Mouse (Mus musculus) neutrophil, adult 5-6 weeks (primary cell): ENCODE results near the gene Fam169b. TPM values are rescaled to one million over a fixed set of nuclear protein-coding genes. Genes with fewer than 3 reads are reported as not detected.
"Not testable (repeated sequence)": the region's sequence is repeated elsewhere in the genome, so short reads cannot be mapped to it uniquely, and the experiment has no call there.

Source experiments
- ATAC-seq: fragments of 151-379, 151-347 bp; 2 replicates; pipeline ENCODE4 v1.8.0; 2017; ENCODE audit warnings: mild to moderate bottlenecking, moderate TSS enrichment; ENCODE audit not compliant: insufficient number of reproducible peaks, poor library complexity, low FRiP score, severe bottlenecking; ENCODE audit errors: extremely low read depth
- total RNA-seq: library from RNA; stranded (forward); fragments of 200-1000 nt; gene quantifications from 2 replicates; pipeline ENCODE4 v1.2.3, GENCODE M21; 2017

The Fam169b gene
- total RNA-seq, 1 experiment from 2014 or later = 52.1 TPM

DNA sequence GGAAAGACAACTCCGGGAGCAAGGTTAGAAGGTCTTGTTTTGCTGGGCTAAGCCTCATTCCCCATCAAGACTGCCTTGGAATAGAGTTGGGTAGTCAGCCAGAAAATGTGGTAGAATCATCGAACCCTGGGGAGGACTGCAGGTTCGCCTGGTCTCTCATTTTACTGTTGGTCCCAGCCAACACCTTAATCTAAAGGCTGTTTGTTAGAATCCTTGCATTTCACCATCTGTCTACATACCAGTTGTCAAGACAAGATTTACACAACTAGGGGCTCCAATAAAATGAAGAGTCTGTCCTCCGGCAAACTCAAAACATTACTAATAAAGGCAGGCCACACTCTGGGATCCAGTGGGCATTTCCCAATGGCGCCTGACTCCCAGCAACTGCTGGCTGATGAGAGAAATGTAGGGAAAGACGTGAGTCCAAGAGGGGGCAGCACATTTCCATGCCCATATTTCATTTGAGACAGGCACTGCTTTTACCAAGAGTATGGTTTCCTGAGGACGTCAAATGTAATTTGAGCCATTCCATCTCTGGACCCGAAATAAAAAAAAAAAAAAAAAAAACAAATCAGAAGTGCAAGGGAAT is 10.9 kb upstream of the Fam169b start:
- no peak for ATAC-seq

DNA sequence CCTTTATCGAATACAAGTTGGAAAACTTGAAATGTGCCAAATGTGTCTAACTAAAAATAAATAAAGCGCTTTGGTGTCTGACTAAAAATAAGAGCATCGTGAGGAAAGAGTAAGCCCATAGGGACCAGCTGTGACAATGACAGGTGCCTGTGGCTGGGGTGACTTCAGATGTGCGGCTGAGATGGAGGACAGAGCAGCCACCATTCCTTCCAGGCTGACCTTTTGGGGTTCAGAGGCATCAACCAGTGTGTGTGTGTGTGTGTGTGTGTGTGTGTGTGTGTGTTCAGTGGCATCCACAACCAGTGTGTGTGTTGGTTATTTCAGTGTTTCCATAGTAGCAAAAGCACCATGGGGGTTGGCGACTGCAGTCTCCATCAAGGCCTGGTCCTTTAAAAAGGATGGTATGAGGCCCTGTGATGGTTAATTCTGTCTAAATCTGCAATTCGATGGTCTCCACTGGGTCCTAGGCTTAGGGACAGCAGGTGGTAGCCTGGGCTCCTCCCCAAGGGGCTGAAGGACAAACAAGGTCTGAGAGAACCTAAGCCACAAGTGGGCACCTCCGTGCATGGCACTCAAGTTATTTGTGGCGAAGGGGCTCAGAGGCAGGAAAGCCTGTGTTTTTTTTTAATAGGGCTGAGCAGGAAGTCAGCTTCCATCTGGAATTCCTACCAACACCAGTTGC is 10.2 kb upstream of the Fam169b start:
- ATAC-seq = no peak

DNA sequence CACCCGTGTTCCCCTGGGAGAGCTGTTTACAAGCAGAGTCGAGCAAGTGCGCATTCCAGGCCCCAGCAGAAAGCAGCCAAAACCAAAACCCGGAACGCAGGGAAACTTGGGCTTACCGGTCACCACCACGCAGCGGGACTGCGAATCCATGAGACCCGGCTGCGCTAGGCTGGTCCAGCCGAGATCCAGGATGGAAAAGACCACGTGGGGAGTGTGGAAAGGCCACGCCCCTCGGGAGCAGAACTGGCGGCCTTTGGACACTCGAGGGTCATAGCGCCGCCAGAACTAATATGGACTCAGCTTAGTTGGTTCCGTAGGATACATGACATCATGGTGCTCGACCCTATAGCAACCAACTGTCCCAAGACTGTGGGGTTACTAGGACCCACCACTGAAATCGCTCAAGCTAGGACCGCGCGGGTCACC is 9.6 kb upstream of the Fam169b start, which contains the start of gene Pgpep1l:
Pgpep1l (minus strand) TSS at position 206 of the 426 bp plus-strand sequence.
- ATAC-seq = no peak

DNA sequence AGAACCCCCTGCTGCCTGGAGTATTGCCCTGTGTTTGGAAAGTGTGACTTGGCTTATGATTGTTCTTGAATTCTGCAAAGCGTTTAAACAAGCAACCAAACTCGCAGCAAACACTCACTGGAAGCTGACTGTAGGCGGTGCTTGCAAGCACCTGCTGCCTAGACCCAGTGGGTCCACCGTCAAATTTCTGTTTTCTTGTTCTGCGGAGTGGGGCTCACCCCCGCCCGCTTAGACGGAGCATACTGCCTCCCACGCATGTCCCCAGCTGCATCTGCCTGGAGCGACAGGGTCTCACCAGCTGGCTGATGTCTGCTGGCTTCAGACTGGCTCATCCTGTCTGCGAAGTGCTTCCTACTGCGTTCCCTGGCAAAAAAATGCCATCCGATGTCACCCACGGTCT is 9.1 kb upstream of the Fam169b start:
- ATAC-seq = peak; percentile 76

DNA sequence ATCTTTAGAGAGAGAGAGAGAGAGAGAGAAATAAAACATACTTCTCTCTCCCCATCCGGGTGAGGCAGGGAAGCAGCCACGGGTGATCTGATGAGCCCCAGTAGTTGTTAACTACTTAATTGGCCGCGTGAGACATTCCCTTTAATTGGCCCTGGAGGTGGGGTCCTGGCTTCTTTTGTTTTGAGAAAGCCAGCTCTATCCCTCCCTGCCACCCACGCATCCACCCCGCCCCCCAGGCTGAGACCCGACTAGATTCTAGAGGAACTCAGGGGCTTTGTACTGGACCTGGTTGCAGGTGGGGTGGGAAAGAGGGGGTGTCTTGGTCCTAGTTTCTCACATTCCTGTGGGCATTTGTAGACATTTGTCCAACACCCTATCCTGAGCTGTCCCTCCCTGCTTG is 8.2 kb upstream of the Fam169b start:
- ATAC-seq = no peak

DNA sequence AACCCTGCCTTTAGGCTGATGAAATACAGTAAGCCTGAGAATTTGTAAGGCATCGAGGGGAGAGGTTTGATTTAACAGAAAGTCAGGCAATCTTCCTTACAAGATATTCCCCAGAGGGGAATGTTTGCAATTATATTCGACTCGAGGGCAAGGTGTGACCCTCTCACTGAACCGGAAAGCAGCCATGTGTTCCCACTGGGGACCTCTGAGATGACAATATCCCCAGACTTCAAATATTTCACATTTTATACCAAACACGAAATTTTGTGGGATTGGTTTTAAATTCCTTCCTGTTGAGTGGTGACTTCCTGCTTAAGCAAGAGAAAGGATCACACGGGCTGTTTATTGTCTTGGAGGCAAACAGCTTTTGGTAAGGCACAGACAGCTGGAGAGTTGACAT is 6.9 kb upstream of the Fam169b start:
- ATAC-seq = no peak

DNA sequence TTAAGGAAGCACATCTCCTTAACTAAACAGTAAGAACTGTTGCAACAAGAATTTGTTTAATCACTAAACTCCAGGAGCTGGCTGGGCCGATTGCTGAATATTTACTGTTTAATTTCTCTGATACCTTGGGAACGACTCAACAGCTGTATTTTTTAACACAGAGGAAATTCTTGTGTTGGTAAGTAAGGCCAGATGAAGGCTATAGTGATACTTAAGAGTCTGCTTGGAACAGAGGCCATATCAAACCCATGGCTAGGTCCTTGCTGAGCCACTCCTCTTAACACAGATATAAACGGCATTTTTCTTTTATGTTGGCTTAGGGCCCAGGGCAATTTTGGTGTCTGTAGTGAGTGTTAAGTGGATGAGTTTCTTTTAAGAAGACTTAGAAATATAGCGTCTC is 3.1 kb upstream of the Fam169b start:
- no peak for ATAC-seq

DNA sequence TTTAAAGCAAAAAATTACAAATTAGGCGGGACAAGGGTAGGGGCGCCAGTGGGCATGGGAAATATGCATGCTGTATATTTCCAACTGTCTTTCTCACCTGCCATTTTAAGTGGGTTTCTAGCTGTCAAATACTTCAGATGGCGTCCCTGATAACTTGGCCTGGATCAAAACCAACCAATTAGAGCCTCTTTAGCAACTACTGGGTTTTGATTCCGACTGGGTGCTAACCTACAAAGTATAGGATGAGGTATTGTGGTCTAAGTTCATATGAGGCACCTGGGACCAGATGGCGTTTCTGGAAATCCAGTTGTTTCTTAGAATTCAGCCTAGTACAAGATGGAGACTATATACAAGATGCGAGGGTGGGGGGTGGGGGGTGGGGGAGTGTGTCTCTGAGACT is 1.8 kb upstream of the Fam169b start:
- no peak for ATAC-seq

DNA sequence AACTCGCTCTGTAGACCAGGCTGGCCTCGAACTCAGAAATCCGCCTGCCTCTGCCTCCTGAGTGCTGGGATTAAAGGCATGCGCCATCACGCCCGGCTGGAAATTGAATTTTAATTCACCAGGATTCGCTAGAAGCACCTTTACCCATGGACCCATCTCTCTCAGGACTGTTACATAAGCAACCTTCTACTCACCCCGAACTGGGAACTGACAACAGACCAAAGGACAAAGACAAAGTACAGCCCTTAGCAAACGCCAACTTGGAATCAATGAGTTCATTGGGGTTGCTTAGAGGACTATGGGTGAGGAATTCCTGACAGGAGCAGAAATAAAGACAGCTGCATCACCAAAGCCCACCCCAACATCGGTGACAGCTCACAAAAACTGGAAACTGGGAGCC is 1.0 kb upstream of the Fam169b start:
- ATAC-seq = no peak

DNA sequence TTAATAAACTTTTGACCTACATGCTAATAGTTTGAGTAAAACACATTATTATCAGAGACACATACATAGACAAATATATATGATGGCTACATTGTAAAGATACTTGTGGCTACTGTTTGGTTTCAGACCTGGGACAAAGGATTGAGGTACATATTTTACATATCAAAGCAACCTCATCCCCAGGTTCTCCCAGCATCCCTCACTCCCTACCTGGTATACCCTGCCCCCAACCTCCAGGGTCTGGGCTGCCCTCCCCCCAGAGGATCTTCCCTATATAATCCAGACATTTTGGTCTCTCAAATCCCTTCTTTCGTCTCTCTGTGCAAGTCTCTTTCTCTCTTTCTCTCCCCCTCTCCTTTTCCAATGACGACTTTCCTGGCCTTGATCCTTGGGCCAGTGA is 579 bp downstream of the Fam169b start:
- ATAC-seq = no peak

DNA sequence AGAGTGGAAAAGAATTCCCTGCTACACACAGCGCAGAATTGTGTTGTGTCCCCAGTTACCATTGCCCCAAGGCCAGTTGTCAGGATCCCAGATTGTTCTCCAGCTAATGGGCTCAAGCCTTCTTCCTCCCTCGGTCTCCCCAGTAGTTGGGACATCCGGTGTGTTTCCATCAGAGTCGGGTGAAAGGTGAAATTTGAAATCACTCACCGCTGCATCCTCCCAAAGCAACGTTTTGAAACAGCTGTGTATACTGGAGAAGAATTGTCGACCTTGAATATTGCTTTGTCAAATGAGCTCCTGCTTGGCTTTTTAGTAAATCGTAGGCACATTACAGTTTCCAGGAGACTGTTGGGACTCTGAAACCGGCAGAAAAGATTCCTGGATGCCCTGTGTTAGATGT is 1.3 kb downstream of the Fam169b start:
- ATAC-seq = no peak

DNA sequence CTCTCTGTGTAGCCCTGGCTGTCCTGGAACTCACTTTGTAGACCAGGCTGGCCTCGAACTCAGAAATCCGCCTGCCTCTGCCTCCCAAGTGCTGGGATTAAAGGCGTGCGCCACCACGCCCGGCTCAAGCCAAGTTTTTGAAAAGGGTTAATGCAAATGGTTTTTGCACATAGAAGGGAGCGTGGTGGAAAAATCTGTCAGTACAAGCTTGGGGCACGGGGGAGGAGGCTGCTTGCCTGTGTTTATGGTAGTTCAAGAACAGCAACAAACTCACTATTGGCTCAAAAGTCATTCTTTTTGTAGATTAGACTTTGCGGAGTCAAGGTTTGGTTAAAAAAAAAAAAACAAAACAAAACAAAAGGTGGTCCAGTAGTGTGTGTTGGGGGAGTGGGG is 1.8 kb downstream of the Fam169b start:
- not testable (repeated sequence) for ATAC-seq

DNA sequence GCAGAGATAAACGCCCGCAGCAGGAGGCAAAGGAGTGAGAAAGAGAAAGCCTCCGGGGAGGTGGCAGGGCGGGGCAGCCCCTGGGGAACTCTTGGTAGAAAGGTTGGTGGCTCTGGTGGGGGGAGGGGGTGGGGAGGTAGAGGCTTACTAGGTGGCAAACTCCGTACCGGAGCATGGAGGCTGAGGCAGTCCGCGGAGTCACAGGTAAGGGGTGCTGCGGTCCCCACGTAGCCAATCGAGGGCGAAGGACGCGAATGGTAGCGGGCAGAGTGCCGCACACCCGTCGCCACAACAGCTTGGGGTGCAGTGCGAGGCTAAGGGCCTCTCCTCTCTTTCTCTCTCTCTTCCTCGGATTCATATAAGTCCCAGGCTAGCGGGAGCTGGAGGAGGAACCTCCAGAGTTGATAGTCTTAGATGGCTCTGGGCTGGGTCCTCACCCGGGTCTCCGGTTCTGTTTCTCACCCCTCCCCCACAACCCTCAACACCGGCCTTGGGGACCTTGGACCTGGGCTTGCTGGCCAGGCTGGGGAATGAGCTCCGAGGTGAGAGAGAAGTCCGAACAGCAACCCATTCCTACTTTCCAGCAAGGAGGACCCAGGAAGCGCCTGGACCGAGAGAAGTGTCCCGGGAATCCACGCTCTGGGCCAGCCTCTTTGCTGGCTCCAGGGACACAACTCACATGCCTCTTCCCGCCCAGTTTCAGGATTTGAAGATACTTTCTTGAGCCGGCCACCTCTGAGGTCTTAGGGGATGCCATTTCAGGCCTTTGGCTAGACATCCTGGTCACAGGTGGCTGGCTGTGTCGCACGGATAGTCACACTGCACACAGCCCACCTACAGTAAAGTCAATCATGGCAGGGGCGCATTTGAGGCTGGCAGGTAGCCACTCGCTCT is 2.4 kb downstream of the Fam169b start:
- peak; percentile 77 for ATAC-seq

DNA sequence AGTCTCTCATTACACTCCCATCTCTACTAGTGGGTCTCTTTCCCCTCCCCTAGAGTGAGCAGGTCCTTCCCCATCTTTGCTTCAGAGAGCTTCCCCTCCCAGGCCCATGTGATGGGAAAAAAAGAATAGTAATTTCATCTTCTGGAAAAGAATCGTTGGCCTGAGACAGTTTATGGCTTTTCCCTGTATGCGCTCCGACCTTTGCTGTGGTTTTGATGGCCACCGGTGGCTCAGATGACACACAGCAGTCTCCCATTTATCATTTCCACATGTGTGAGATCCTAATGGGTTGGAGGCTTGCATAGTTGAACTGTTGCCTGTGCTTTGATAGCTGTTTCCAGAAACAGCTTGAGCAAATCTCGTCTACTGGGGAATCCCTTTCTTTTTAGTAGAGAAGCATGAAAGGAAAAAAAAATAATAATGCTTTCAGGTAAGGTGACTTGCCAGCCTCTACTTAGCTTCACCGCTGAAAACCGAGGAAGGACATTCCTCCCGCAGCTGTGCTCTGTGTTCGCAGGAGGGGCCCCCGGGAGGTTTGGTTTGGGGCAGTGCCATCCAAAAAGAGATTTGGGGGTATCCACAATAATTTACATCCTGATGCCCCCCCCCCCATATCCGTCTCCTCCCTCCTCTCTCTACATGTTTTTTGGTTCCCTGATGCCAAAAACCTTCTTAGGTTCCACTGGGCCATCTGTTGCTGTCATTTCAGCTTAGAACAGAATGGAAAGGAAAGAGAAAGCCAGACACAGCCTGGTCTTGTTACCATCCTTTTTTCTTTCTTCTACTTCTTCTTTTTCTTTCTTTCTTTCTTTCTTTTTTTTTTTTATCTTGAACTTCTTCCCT is 3.6 kb downstream of the Fam169b start:
- ATAC-seq = no peak

DNA sequence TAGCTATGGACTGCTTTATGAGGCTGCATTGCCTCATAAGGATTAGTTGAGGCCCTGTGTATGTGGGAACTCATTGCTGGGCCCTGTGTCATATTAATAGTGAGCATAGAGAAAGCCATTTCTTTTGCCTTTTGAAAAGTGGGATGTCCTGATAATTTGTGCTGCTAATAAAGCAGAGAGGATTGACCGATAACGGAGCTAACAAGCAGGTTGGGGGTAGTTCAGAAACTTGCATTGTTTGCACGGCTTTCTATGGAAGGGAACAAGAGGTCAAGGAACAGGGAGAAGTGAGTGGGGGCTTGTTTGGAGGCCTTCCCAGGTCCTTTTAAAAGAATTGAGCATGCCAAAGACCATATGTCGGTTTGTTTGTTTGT is 4.2 kb downstream of the Fam169b start:
- no peak for ATAC-seq

DNA sequence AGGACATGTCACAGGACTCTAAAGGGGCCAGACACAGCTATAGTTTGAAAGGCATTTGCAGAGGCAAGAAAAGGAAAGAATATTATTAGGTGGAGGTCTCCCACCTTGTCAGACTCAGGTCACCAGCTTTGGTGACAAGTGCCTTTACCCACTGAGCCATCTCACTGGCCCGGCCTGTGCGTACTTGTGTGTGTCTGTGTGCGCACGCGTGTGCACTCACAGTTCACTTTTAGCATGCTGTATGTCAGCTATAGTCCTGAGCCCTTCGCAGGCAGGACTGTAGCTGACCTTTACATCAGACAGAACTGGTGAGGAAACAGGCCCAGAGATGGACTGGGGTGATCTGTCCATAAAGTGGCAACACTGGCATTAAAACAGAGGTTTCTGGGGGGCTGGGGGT is 4.7 kb downstream of the Fam169b start:
- ATAC-seq = no peak

DNA sequence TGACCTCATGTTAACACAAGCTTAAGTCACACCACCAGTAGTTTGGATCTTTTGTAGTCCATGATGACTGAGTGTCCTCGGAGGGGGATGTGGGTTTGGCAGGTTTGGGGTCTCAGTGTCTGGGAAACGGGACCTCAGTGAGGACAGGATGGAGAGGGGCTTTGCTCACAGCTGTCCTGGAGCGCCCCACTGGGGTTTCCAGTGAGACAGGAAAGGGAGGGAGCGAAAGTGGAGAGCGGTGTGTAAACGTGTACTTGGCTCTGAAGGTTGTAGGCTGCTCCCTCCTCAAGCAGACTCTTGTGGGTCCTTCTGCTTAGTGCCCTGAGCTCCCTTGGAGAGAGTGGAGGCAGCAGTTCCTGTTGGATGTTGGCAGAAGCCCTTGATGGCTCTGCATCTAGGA is 5.3 kb downstream of the Fam169b start:
- ATAC-seq = no peak

DNA sequence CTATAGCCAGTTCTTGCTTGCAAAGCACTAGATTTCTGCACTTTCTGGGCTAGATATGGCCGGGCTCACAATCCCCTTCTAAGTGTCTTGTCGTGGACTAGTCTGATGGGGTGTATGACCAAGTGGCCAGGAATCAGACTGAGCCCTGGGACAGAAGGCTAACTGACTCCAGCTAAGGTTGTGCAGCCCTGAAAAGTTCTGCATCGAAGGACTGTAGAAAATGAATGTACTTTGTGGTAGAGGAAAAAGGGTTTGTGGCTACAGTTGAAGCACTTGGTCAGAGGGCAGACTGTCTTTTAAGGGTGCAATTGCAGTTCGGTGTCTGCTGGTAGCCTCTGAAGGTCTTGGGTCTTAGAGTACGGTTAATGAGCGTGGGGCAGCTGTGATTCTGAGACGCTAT is 5.8 kb downstream of the Fam169b start:
- ATAC-seq = no peak

DNA sequence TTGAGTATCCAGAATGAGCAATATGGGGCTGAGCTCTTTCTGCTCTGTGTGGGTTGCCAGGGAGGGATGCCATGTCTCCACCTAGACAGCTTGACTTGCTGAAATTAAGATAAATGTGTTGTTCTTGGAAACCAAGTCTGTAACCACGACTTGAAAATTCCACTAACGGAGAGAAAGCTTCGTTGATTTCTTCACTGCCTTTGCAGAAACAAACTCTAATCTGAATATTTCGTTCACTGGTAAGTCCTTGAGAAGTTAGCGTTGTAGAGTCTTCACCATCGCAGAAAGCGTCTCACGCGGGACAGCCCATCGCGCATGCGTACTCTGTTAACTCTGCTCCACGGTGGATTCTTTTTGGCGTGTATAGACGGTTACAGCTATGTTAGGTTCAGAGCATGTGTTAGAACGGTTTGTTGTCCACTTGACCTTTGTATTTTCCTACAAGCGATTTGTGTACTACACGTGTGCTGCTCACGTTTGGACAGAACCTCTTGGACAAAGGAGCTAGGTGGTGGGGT is 6.8 kb downstream of the Fam169b start:
- no peak for ATAC-seq
